Mouse (Mus musculus) heart, adult 9 months (tissue): Measurements from ENCODE around the gene Ppp5c.

Experiments used
- DNase-seq, 2 experiments: peaks; one replicate each; pipeline ENCODE4 v3.0.0; 2022; ENCODE audit warnings: low spot score in 2 of 2

Ppp5c gene

GRCm38 (mm10) chr7:16982859-16983568 lies 44.7 kb downstream of the Ppp5c start, which contains the start of gene Gm42372:
Gene Gm42372 (plus strand): TSS chr7:16983086.
- no peak for DNase-seq

- DNase-seq: peak; percentile 23 to 34
These were observed 47.4 kb downstream of the Ppp5c start for GRCm38 (mm10) chr7:16980348-16980747.

- no peak for DNase-seq
These were observed 49.1 kb downstream of the Ppp5c start for GRCm38 (mm10) chr7:16978593-16978992.

- no peak for DNase-seq
These were observed 49.6 kb downstream of the Ppp5c start for GRCm38 (mm10) chr7:16978173-16978572.

GRCm38 (mm10) chr7:16976298-16976697 lies 51.4 kb downstream of the Ppp5c start:
- no peak for DNase-seq

- peak; percentile 65 to 74 for DNase-seq
These were observed 53.7 kb downstream of the Ppp5c start for GRCm38 (mm10) chr7:16974018-16974417.

GRCm38 (mm10) chr7:16971160-16971559 lies 56.6 kb downstream of the Ppp5c start:
- no peak for DNase-seq

GRCm38 (mm10) chr7:16968414-16968813 lies 59.3 kb downstream of the Ppp5c start:
- DNase-seq: no peak

- DNase-seq: no peak
These were observed 66.0 kb downstream of the Ppp5c start for GRCm38 (mm10) chr7:16961678-16962077.

GRCm38 (mm10) chr7:16959539-16960187 lies 68.1 kb downstream of the Ppp5c start, which contains the start of gene Pnmal1:
Gene Pnmal1 (plus strand): TSS chr7:16959679.
- no peak for DNase-seq

- DNase-seq: no peak
These were observed 71.1 kb downstream of the Ppp5c start for GRCm38 (mm10) chr7:16956410-16957265.

GRCm38 (mm10) chr7:16955712-16956111 lies 72.0 kb downstream of the Ppp5c start:
- no peak for DNase-seq
